Mouse (Mus musculus) embryo, embryonic 11.5 days (tissue): ENCODE data around the gene Elovl7.

Experiments
- DNase-seq: peaks from one replicate; pipeline ENCODE4 v3.0.0-alpha.2; 2012; ENCODE audit warnings: low read depth, low spot score

Gene Elovl7

GRCm38 (mm10) chr13:108302957-108303675 lies 88.9 kb downstream of the Elovl7 start:
- DNase-seq = no peak

GRCm38 (mm10) chr13:108303841-108304240 lies 89.6 kb downstream of the Elovl7 start:
- no peak for DNase-seq

GRCm38 (mm10) chr13:108304680-108305079 lies 90.5 kb downstream of the Elovl7 start:
- no peak for DNase-seq

GRCm38 (mm10) chr13:108315702-108316486 lies 101.7 kb downstream of the Elovl7 start, which contains the start of gene Depdc1b:
Depdc1b (plus strand) TSS chr13:108316332.
- DNase-seq = peak; percentile 86

- DNase-seq = no peak
These were observed 102.3 kb downstream of the Elovl7 start for GRCm38 (mm10) chr13:108316487-108316903.

- DNase-seq = no peak
These were observed 103.2 kb downstream of the Elovl7 start for GRCm38 (mm10) chr13:108317414-108317813.

GRCm38 (mm10) chr13:108319028-108319427 lies 104.8 kb downstream of the Elovl7 start:
- no peak for DNase-seq

- DNase-seq = no peak
These were observed 106.0 kb downstream of the Elovl7 start for GRCm38 (mm10) chr13:108320216-108320615.

- DNase-seq = no peak
These were observed 108.3 kb downstream of the Elovl7 start for GRCm38 (mm10) chr13:108322466-108322865.

GRCm38 (mm10) chr13:108323317-108323716 lies 109.1 kb downstream of the Elovl7 start:
- no peak for DNase-seq

- DNase-seq = no peak
These were observed 109.9 kb downstream of the Elovl7 start for GRCm38 (mm10) chr13:108323866-108324829.

- no peak for DNase-seq
These were observed 111.7 kb downstream of the Elovl7 start for GRCm38 (mm10) chr13:108325871-108326270.

GRCm38 (mm10) chr13:108326351-108326750 lies 112.1 kb downstream of the Elovl7 start:
- no peak for DNase-seq

- DNase-seq = no peak
These were observed 112.8 kb downstream of the Elovl7 start for GRCm38 (mm10) chr13:108327047-108327446.

GRCm38 (mm10) chr13:108328406-108329180 lies 114.4 kb downstream of the Elovl7 start:
- DNase-seq = no peak

- peak; percentile 26 for DNase-seq
These were observed 115.5 kb downstream of the Elovl7 start for GRCm38 (mm10) chr13:108329693-108330092.
